Mouse (Mus musculus) midbrain, postnatal 0 days (tissue): ENCODE measurements around the gene Rbm42. TPM values are rescaled to one million over a fixed set of nuclear protein-coding genes. Genes with fewer than 3 reads are reported as not detected.
A peak's percentile ranks its signal among the peaks of the same experiment; 100 is the strongest.

Experiments used
- ATAC-seq: fragments of 200-750 bp; cut with Nextera tagmentation; 2 replicates; pipeline ENCODE4 v1.8.0; 2017; ENCODE audit warnings: moderate number of reproducible peaks, mild to moderate bottlenecking, moderate TSS enrichment, moderate library complexity; ENCODE audit not compliant: low FRiP score
- DNase-seq: peaks from one replicate; pipeline ENCODE4 v3.0.0-alpha.2; 2015; ENCODE audit warnings: low spot score
- H3K27ac ChIP-seq: fragments of 300-500 bp; sonication (generic); 2 replicates; pipeline ENCODE4 v1.5.1; 2014; ENCODE audit warnings: low read depth, mild to moderate bottlenecking, low read length, mixed read lengths
- H3K27me3 ChIP-seq: fragments of 300-500 bp; sonication (generic); 2 replicates; pipeline ENCODE4 v1.6.1; 2014; ENCODE audit warnings: low read length, control low read depth, mixed read lengths; ENCODE audit not compliant: insufficient read depth
- H3K36me3 ChIP-seq: fragments of 300-500 bp; sonication (generic); 2 replicates; pipeline ENCODE4 v1.6.1; 2014; ENCODE audit warnings: low read length, control low read depth, mixed read lengths; ENCODE audit not compliant: insufficient read depth
- H3K4me1 ChIP-seq: fragments of 300-500 bp; sonication (generic); 2 replicates; pipeline ENCODE4 v1.6.1; 2014; ENCODE audit warnings: mild to moderate bottlenecking, control low read depth, antibody characterized with exemption, low read length, mixed read lengths; ENCODE audit not compliant: insufficient read depth
- H3K4me2 ChIP-seq: fragments of 300-500 bp; sonication (generic); 2 replicates; pipeline ENCODE4 v1.6.1; 2014; ENCODE audit warnings: low read depth, mild to moderate bottlenecking, low read length, mixed read lengths; ENCODE audit not compliant: poor library complexity, severe bottlenecking
- H3K4me3 ChIP-seq: fragments of 300-500 bp; sonication (generic); 2 replicates; pipeline ENCODE4 v1.5.1; 2014; ENCODE audit warnings: low read depth, mild to moderate bottlenecking, low read length, moderate library complexity
- H3K9ac ChIP-seq: fragments of 300-500 bp; sonication (generic); replicated peaks from 2 replicates; pipeline ENCODE4 v1.6.1; 2014; ENCODE audit warnings: mild to moderate bottlenecking, low read length, moderate library complexity, mixed read lengths; ENCODE audit not compliant: poor library complexity, severe bottlenecking
- H3K9me3 ChIP-seq: fragments of 300-500 bp; sonication (generic); 2 replicates; pipeline ENCODE4 v1.6.1; 2016; ENCODE audit warnings: low read length, control low read depth
- CTCF ChIP-seq: IDR thresholded peaks from 2 replicates; pipeline ENCODE4 v1.5.1; 2016; ENCODE audit warnings: antibody characterized with exemption, mild to moderate bottlenecking
- WGBS: fragments of 180-500 bp; shearing (Covaris S2); extraction: QIAGEN DNeasy Blood & Tissue Kit; methylation state at CpG from one replicate; pipeline ENCODE4 v1.1.7; 2014; 5-methylcytosine and 5-hydroxymethylcytosine counted together
- polyA plus RNA-seq: library from polyadenylated mRNA; unstranded; fragments of >200 nt; fragmentation: Nextera tagmentation; extraction: Ambion mirVana; gene quantifications from 2 replicates; pipeline ENCODE4 v1.2.1, GENCODE M21; 2015
- total RNA-seq: library from RNA; depleted of rRNA; stranded (reverse); fragments of >200 nt; gene quantifications from 2 replicates; pipeline ENCODE4 v1.2.3, GENCODE M21; 2014

The Rbm42 gene
- total and polyA plus RNA-seq, 2 experiments from 2014 or later, result 120 to 185 TPM

- Histone ChIP-seq H3K4me2 (no peak overlapping the region), H3K9ac (no peak overlapping the region), H3K27me3 (peaks cover 50% of the 10 kb centered on the region), H3K9me3 (no peaks in the 10 kb centered on the region), H3K36me3 (peaks cover 16% of the 10 kb centered on the region), H3K4me3 (no peak overlapping the region), H3K27ac (no peak overlapping the region), H3K4me1 (no peaks in the 10 kb centered on the region)
- TF ChIP-seq CTCF, result no peak
- DNase-seq (no peak), ATAC-seq (no peak)
- WGBS, result 28% methylated on average over 11 of the region's 11 CpGs
Measured at GRCm38 (mm10) chr7:30636395-30636794, 13.7 kb downstream of the Rbm42 start.

- Histone ChIP-seq H3K4me2 (peak within 1 kb of the TSS; percentile 15; the same call in 1 of the 2 replicates), H3K4me3 (0 out of 2 replicates have a peak within 1 kb of the TSS, but pooled peaks have one; percentile 3), H3K9me3 (no peaks in the 10 kb centered on the region), H3K27ac (no peak within 1 kb of the TSS), H3K36me3 (peaks cover 10% of the 10 kb centered on the region), H3K27me3 (peaks cover 55% of the 10 kb centered on the region), H3K4me1 (no peaks in the 10 kb centered on the region), H3K9ac (no peak within 1 kb of the TSS)
- 4% methylated on average over 5 of the region's 5 CpGs for WGBS
- DNase-seq (no peak), ATAC-seq (no peak)
- TF ChIP-seq CTCF, result no peak
Measured at GRCm38 (mm10) chr7:30635752-30636151, 14.4 kb downstream of the Rbm42 start, which contains the start of gene Etv2. TSS of gene Etv2 (minus strand) at chr7:30635852.

GRCm38 (mm10) chr7:30634621-30635020, 15.5 kb downstream of the Rbm42 start:
- no peaks in the 10 kb centered on the region for H3K36me3 ChIP-seq
- WGBS, result under 1% methylated on average over 20 of the region's 20 CpGs
- DNase-seq, result peak; percentile 48
- peaks cover 56% of the 10 kb centered on the region for H3K27me3 ChIP-seq
- no peaks in the 10 kb centered on the region for H3K9me3 ChIP-seq
- 0 out of 2 replicates have a peak overlapping the region, but pooled peaks have one; percentile 3 for H3K4me3 ChIP-seq
- H3K4me2 ChIP-seq, result peak overlapping the region; percentile 15; the same call in 1 of the 2 replicates
- peak; percentile 73 for ATAC-seq
- no peak overlapping the region for H3K27ac ChIP-seq
- no peaks in the 10 kb centered on the region for H3K4me1 ChIP-seq
- TF ChIP-seq CTCF, result peak; percentile 63
- H3K9ac ChIP-seq, result no peak overlapping the region

- H3K9ac ChIP-seq, result no peak overlapping the region
- ATAC-seq (no peak), DNase-seq (no peak)
- WGBS, result 8% methylated on average over 27 of the region's 27 CpGs
- H3K4me2 ChIP-seq, result no peak overlapping the region
- H3K4me1 ChIP-seq, result no peaks in the 10 kb centered on the region
- H3K4me3 ChIP-seq, result no peak overlapping the region
- TF ChIP-seq CTCF, result no peak
- H3K9me3 ChIP-seq, result no peaks in the 10 kb centered on the region
- H3K27ac ChIP-seq, result no peak overlapping the region
- peaks cover 56% of the 10 kb centered on the region for H3K27me3 ChIP-seq
- no peaks in the 10 kb centered on the region for H3K36me3 ChIP-seq
Measured at GRCm38 (mm10) chr7:30633762-30634412, 16.2 kb downstream of the Rbm42 start.

GRCm38 (mm10) chr7:30629013-30629412, 21.1 kb downstream of the Rbm42 start:
- H3K9me3 ChIP-seq, result no peaks in the 10 kb centered on the region
- no peak for DNase-seq
- H3K4me1 ChIP-seq, result no peaks in the 10 kb centered on the region; the same call in 1 of the 2 replicates
- no peak for ATAC-seq
- no peak overlapping the region for H3K9ac ChIP-seq
- H3K4me3 ChIP-seq, result no peak overlapping the region
- TF ChIP-seq CTCF, result no peak
- no peak overlapping the region for H3K27ac ChIP-seq
- H3K27me3 ChIP-seq, result peaks cover 30% of the 10 kb centered on the region
- H3K36me3 ChIP-seq, result no peaks in the 10 kb centered on the region
- H3K4me2 ChIP-seq, result no peak overlapping the region

GRCm38 (mm10) chr7:30626647-30627046, 23.5 kb downstream of the Rbm42 start:
- Histone ChIP-seq H3K4me3 (no peak overlapping the region), H3K4me2 (no peak overlapping the region), H3K9ac (no peak overlapping the region), H3K27ac (no peak overlapping the region), H3K9me3 (no peaks in the 10 kb centered on the region), H3K27me3 (peaks cover 7% of the 10 kb centered on the region; the same call in 1 of the 2 replicates), H3K4me1 (no peaks in the 10 kb centered on the region; the same call in 1 of the 2 replicates), H3K36me3 (peaks cover 4% of the 10 kb centered on the region; the same call in 1 of the 2 replicates)
- ATAC-seq (no peak), DNase-seq (no peak)
- WGBS, result 85% methylated on average over 5 of the region's 5 CpGs
- TF ChIP-seq CTCF, result no peak
